Mouse (Mus musculus): Measurements from ENCODE around the gene Zbtb44.

GRCm38 (mm10) chr9:31086085-31086753, 55.8 kb downstream of the Zbtb44 start:
- TF ChIP-seq CTCF (IDR thresholded peaks at IDR 0.05; ENCODE audit: borderline replicate concordance, insufficient read depth, low read depth, low read length) (peak; percentile 69; the same call in 1 of the 2 replicates), POLR2A (IDR thresholded peaks at IDR 0.05; ENCODE audit: borderline replicate concordance, insufficient read depth, low read length) (no peak)

All from cerebellum, adult 2 months (tissue).